Comparison of ENCODE assay signal across 7 mouse cellular contexts in the genomic region with DNA sequence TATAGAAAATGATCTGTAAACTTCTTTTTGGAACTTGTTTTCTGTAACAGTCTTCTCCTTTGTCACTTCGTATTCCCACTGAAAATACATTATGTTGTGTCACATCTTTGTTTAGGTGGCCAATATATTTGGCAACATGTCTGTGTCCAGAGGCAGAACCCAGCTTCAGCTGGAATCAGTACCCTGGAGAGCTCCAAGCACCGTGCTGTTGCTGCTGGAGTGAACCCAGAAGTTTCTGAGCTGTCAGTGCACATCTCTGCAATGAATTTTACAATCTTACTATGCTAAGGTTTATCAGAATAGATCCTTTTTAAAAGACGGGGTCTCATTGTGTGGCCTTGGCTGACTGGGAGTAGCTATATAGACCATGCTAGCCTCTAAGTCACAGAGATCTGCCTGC. TPM values are rescaled to one million over a fixed set of nuclear protein-coding genes. Genes with fewer than 3 reads are reported as not detected.
DNase-seq lines count a peak whose midpoint lies in the region.

No protein-coding gene starts in this region.

- DNase-seq in testis, postnatal 10 days (ENCODE audit: low spot score) = peak; percentile 72
- DNase-seq in testis, postnatal 14 days (ENCODE audit: low spot score) = no peak
- peak; percentile 63 for DNase-seq in adrenal gland, postnatal 25 days
- peak; percentile 82 for DNase-seq in kidney, postnatal 10 days
- DNase-seq in skeletal muscle tissue, adult 2 months (ENCODE audit: low read depth, low spot score) = peak; percentile 3
- no peak for DNase-seq in cerebellum, postnatal 14 days
- no peak for DNase-seq in spleen, postnatal 36 days (ENCODE audit: low spot score in 2 of 2)

RNA-seq across cellular contexts. Expression of a gene that starts 44.1 kb away (rescaled TPM):
- 12.5 and 18.9 TPM in 2 replicates for total RNA-seq in adrenal gland, postnatal 25 days (2021)

RNA-seq across cellular contexts. Expression of a gene that starts 48.3 kb away (rescaled TPM):
- total RNA-seq in adrenal gland, postnatal 25 days (2021) = not detected in 2 replicates

Comparison
In these comparisons a context has a peak if more than half of its experiments do, and no peak if none do; other contexts are left out.
1. DNase-seq: peak in testis, postnatal 10 days (single experiment), adrenal gland, postnatal 25 days (single experiment), kidney, postnatal 10 days (single experiment) and skeletal muscle tissue, adult 2 months (single experiment); none in testis, postnatal 14 days (single experiment), cerebellum, postnatal 14 days (0 of 2) and spleen, postnatal 36 days (0 of 2).